Mouse (Mus musculus) limb, embryonic 15.5 days (tissue): ENCODE data around the gene Dab1. TPM values are rescaled to one million over a fixed set of nuclear protein-coding genes. Genes with fewer than 3 reads are reported as not detected.

ENCODE experiments used
- ATAC-seq: fragments of 200-750 bp; cut with Nextera tagmentation; 2 replicates; pipeline ENCODE4 v1.8.0; 2017; ENCODE audit warnings: low read depth, moderate TSS enrichment; ENCODE audit not compliant: insufficient number of reproducible peaks, low FRiP score, low TSS enrichment
- H3K27ac ChIP-seq: fragments of 300-500 bp; sonication (generic); 2 replicates; pipeline ENCODE4 v1.5.1; 2015; ENCODE audit warnings: moderate library complexity, mild to moderate bottlenecking, inconsistent platforms
- H3K27me3 ChIP-seq: fragments of 300-500 bp; sonication (generic); 2 replicates; pipeline ENCODE4 v1.6.1; 2015; ENCODE audit warnings: inconsistent platforms
- H3K36me3 ChIP-seq: fragments of 300-500 bp; sonication (generic); 2 replicates; pipeline ENCODE4 v1.6.1; 2015; ENCODE audit warnings: inconsistent platforms
- H3K4me1 ChIP-seq: fragments of 300-500 bp; sonication (generic); 2 replicates; pipeline ENCODE4 v1.6.1; 2015; ENCODE audit warnings: inconsistent platforms
- H3K4me2 ChIP-seq: fragments of 300-500 bp; sonication (generic); 2 replicates; pipeline ENCODE4 v1.6.1; 2015; ENCODE audit warnings: mild to moderate bottlenecking, inconsistent platforms
- H3K4me3 ChIP-seq: fragments of 300-500 bp; sonication (generic); 2 replicates; pipeline ENCODE4 v1.5.1; 2015; ENCODE audit warnings: mild to moderate bottlenecking, inconsistent platforms
- H3K9ac ChIP-seq: fragments of 300-500 bp; sonication (generic); 2 replicates; pipeline ENCODE4 v1.6.1; 2015; ENCODE audit warnings: inconsistent platforms
- H3K9me3 ChIP-seq: fragments of 300-500 bp; sonication (generic); 2 replicates; pipeline ENCODE4 v1.6.1; 2016; ENCODE audit warnings: inconsistent platforms
- WGBS: fragments of 180-500 bp; shearing (Covaris S2); methylation state at CpG from one replicate; pipeline ENCODE4 v1.1.7; 2015; 5-methylcytosine and 5-hydroxymethylcytosine counted together
- polyA plus RNA-seq: library from polyadenylated mRNA; unstranded; fragments of >200 nt; fragmentation: Nextera tagmentation; extraction: Ambion mirVana; gene quantifications from 2 replicates; pipeline ENCODE4 v1.2.1, GENCODE M21; 2015

Dab1 gene
- polyA plus RNA-seq, 1 experiment from 2014 or later = 10.6 TPM

DNA sequence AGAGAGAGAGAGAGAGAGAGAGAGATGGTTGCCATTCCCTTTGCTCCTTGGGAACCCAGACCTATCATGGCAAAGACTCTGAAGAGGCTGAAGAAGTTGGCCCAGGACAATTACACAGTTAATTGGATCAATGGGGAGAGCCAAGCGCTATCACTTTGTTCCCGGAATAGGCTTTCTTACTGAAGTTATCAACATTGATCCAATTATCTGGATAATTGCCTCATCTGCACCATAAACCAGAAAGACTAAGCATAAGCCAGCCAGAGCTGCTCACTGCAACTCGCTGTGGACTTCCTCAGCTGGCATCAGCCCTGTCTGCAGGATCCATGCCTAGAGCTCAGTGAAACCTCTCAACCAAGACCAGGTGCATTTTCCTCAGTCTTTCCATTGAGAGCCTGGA lies 1156.4 kb downstream of the Dab1 start:
- Histone ChIP-seq H3K36me3 (no peaks in the 10 kb centered on the region), H3K9me3 (no peaks in the 10 kb centered on the region), H3K4me1 (no peaks in the 10 kb centered on the region), H3K4me3 (no peak overlapping the region), H3K9ac (no peak overlapping the region), H3K4me2 (no peak overlapping the region), H3K27ac (no peak overlapping the region), H3K27me3 (no peaks in the 10 kb centered on the region)
- ATAC-seq = no peak
- WGBS = 64% methylated on average over 3 of the region's 3 CpGs

DNA sequence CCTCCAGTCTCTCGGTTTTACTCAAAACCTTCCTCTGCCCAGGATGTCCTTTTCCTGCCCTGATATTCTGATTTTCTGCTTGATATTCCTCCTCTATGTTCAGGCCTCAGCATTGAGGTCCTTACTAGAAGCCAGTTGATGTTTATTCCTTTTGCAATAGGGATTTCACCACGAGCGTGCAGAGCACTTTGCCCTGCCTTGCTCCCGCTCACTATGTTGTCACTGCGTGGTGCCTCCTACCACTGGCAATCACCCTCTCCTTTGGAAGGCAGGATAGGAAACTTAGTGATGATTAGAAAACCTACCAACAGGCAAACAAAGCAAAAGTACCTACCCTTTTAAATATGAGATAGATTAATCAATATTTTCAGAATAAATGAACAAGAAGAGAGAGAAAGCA lies 1160.3 kb downstream of the Dab1 start:
- 82% methylated on average over 5 of the region's 5 CpGs for WGBS
- Histone ChIP-seq H3K27me3 (no peaks in the 10 kb centered on the region), H3K9ac (no peak overlapping the region), H3K4me1 (no peaks in the 10 kb centered on the region), H3K27ac (no peak overlapping the region), H3K9me3 (no peaks in the 10 kb centered on the region), H3K4me2 (no peak overlapping the region), H3K4me3 (no peak overlapping the region), H3K36me3 (no peaks in the 10 kb centered on the region)
- no peak for ATAC-seq

DNA sequence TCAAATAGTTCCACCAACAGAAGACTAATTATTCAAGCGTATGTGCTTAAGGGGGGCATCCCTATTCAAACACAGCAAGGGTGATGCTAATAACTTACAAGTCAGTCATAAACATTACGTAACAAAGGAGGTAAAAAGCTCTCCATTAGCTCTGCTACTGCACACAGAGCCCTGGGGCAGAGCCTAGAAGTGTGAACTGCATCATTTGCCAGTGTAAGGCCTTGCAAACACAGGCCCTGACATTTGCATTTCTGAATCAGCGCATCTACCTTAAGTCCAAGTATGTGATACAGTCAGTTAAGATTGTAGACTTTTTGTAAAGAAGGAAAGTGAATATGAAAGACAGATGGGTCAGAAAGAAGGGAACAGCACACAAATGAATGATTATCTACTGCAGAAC lies 1162.3 kb downstream of the Dab1 start:
- no peaks in the 10 kb centered on the region for H3K27me3 ChIP-seq
- H3K4me1 ChIP-seq = no peaks in the 10 kb centered on the region
- 84% methylated on average over 3 of the region's 3 CpGs for WGBS
- no peaks in the 10 kb centered on the region for H3K9me3 ChIP-seq
- H3K4me3 ChIP-seq = no peak overlapping the region
- ATAC-seq = no peak
- no peak overlapping the region for H3K4me2 ChIP-seq
- no peak overlapping the region for H3K27ac ChIP-seq
- H3K9ac ChIP-seq = no peak overlapping the region
- no peaks in the 10 kb centered on the region for H3K36me3 ChIP-seq

DNA sequence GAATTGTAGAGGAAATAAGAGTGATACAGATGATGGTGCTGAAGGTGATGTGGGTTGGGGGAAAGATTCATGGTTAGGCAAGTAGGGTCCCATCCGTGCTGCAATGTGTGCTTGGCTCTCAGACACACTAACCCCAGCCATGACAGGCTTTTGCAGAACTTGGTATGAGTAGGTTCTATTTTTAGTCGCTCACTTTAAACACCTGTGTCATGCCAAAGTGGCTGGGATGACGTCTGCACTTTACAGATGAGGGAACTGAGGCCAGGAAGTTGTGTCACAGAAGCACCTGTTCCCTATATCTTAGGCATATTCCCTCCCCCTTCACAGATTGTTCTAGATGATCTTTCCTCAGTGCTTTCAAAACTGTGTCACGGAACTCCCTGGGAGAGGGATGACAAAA lies 1163.2 kb downstream of the Dab1 start:
- 72% methylated on average over 4 of the region's 4 CpGs for WGBS

DNA sequence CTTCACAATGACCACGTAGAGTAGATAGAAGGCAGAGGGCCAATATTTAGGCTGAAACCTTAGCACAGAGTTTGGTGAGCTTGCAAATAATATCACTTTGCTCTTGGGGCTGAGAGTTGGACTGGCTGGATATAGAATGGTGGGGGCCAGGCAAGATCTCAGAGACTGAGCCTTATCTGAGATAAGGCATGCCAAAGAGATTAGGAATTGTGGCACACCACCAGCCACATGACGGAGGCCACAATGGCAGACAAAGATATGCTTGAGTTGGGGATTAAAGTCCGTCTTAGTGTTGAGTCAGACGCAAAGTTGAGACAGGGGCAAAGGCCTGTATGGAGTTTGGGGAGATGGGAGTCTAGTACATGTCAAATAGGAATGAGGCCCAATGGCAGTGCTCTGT lies 1173.0 kb downstream of the Dab1 start:
- Histone ChIP-seq H3K27me3 (no peaks in the 10 kb centered on the region), H3K36me3 (no peaks in the 10 kb centered on the region), H3K9ac (no peak overlapping the region), H3K9me3 (no peaks in the 10 kb centered on the region), H3K4me1 (no peaks in the 10 kb centered on the region), H3K4me3 (no peak overlapping the region), H3K27ac (no peak overlapping the region), H3K4me2 (no peak overlapping the region)
- WGBS = 91% methylated on average over 4 of the region's 4 CpGs
- ATAC-seq = no peak

More for the DNA sequence above, 1163.2 kb downstream of the Dab1 start:
- Histone ChIP-seq H3K4me3 (no peak overlapping the region), H3K27ac (no peak overlapping the region), H3K9me3 (no peaks in the 10 kb centered on the region), H3K27me3 (no peaks in the 10 kb centered on the region), H3K4me1 (no peaks in the 10 kb centered on the region), H3K9ac (no peak overlapping the region), H3K36me3 (no peaks in the 10 kb centered on the region), H3K4me2 (no peak overlapping the region)
- no peak for ATAC-seq
